Mouse (Mus musculus): ENCODE data around the gene Ipcef1. TPM values are rescaled to one million over a fixed set of nuclear protein-coding genes. Genes with fewer than 3 reads are reported as not detected.

Ipcef1 gene
- polyA plus RNA-seq, 1 experiment from 2014 or later: 0.51 TPM

DNA sequence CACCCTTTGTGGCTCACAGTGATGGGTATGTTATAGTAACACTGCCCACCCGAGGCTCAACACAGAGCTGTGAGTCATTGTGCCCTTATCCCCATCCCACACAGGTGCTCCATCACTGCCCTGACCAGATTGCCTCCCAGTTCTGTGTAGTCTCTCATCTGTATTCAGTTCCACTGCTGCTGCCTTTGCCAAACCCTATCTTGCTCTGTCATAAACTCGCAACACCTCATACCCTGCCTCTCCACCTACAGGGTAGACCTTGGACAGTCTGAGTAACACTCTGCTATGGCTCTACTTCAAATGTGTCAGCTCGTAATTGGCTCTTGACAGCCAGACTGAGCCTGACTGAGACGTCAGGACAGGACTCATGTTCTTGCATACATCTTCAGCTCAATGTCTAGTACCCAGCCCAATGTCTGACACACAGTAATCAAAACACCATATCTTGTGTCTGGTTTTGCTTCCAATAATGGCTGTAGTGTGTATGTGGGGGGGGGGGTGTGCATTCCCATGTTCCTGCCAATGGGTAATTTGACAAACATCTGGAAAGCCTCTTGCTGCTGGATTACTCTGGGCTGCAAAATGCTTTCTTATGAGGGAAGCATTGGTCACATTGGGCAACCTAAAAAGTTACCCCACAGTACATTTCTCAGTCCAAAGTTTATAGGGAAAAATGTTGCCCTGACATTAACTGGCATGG lies 64.7 kb downstream of the Ipcef1 start:
- Histone ChIP-seq H3K27me3 (replicated peaks) (no peaks in the 10 kb centered on the region), H3K27ac (no peak overlapping the region), H3K4me2 (no peak overlapping the region), H3K36me3 (no peaks in the 10 kb centered on the region), H3K9me3 (no peaks in the 10 kb centered on the region), H3K4me1 (no peaks in the 10 kb centered on the region), H3K4me3 (replicated peaks) (no peak overlapping the region), H3K9ac (no peak overlapping the region)
- ATAC-seq (ENCODE audit: insufficient read depth, low FRiP score, low read depth): no peak
- 57% methylated on average over 4 of the region's 4 CpGs for WGBS

DNA sequence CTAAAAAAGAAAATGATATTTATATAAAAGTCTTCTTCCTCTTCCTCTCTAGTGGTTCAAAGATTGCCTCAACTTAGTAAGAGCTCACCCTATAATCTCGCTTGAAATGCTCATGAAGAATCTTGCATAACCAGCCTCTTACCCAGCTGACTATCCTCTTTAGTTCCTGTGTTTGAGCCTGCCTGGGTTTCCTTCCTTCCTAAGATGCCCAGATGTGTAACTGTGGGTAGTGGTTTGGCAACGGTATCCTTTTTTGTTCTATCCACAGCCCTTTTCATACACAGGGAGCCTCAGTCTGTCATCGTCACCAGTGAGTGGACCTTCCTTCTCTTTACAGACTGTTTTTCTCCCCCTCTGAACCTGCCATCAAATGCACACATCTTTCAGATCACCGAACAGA lies 66.0 kb downstream of the Ipcef1 start:
- H3K27me3 ChIP-seq (replicated peaks): no peaks in the 10 kb centered on the region
- no peaks in the 10 kb centered on the region for H3K9me3 ChIP-seq
- ATAC-seq (ENCODE audit: insufficient read depth, low FRiP score, low read depth): no peak
- 79% methylated on average over 4 of the region's 4 CpGs for WGBS
- H3K4me2 ChIP-seq: no peak overlapping the region
- no peak overlapping the region for H3K27ac ChIP-seq
- H3K4me1 ChIP-seq: no peaks in the 10 kb centered on the region
- H3K9ac ChIP-seq: no peak overlapping the region
- no peaks in the 10 kb centered on the region for H3K36me3 ChIP-seq
- no peak overlapping the region for H3K4me3 ChIP-seq (replicated peaks)

DNA sequence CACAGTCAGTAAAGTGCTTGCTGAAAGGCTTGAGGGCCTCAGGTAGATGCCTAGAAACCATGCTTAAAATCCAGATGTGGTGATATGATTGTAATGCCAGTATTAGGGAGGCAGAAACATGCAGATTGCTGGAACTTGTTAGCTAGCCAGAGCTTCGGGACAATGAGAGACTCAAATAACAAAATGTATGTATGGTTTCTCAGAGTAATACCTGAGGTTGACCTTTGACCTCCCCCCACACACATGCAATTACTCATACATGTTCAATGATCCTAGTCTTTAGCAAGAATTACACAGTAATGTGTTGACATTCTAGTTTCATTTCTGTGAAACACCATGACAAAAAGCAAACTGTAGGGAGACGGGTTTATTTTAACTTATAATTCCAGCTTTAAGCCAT lies 68.8 kb downstream of the Ipcef1 start:
- H3K4me3 ChIP-seq (replicated peaks): no peak overlapping the region
- no peaks in the 10 kb centered on the region for H3K9me3 ChIP-seq
- WGBS: 79% methylated on average over 2 of the region's 2 CpGs
- no peak overlapping the region for H3K9ac ChIP-seq
- H3K27me3 ChIP-seq (replicated peaks): no peaks in the 10 kb centered on the region
- no peak for ATAC-seq (ENCODE audit: insufficient read depth, low FRiP score, low read depth)
- no peaks in the 10 kb centered on the region for H3K36me3 ChIP-seq
- no peak overlapping the region for H3K27ac ChIP-seq
- H3K4me2 ChIP-seq: no peak overlapping the region
- H3K4me1 ChIP-seq: no peaks in the 10 kb centered on the region

- no peaks in the 10 kb centered on the region for H3K36me3 ChIP-seq
- H3K27ac ChIP-seq: no peak overlapping the region
- H3K4me1 ChIP-seq: no peaks in the 10 kb centered on the region
- WGBS: 68% methylated on average over 2 of the region's 2 CpGs
- no peak overlapping the region for H3K4me2 ChIP-seq
- ATAC-seq (ENCODE audit: insufficient read depth, low FRiP score, low read depth): no peak
- H3K9ac ChIP-seq: no peak overlapping the region
- H3K9me3 ChIP-seq: no peaks in the 10 kb centered on the region
- no peak overlapping the region for H3K4me3 ChIP-seq (replicated peaks)
- no peaks in the 10 kb centered on the region for H3K27me3 ChIP-seq (replicated peaks)
Measured at GRCm38 (mm10) chr10:6982751-6983151, 69.5 kb downstream of the Ipcef1 start.

GRCm38 (mm10) chr10:6980236-6980635 lies 72.0 kb downstream of the Ipcef1 start:
- H3K4me1 ChIP-seq: no peaks in the 10 kb centered on the region
- peak overlapping the region; percentile 39; the same call in 1 of the 2 replicates for H3K4me2 ChIP-seq
- no peaks in the 10 kb centered on the region for H3K27me3 ChIP-seq (replicated peaks)
- no peak overlapping the region for H3K27ac ChIP-seq
- H3K9ac ChIP-seq: no peak overlapping the region
- 17% methylated on average over 6 of the region's 6 CpGs for WGBS
- H3K9me3 ChIP-seq: no peaks in the 10 kb centered on the region
- no peak for ATAC-seq (ENCODE audit: insufficient read depth, low FRiP score, low read depth)
- no peak overlapping the region; the same call in 1 of the 2 replicates for H3K4me3 ChIP-seq (replicated peaks)
- H3K36me3 ChIP-seq: no peaks in the 10 kb centered on the region

GRCm38 (mm10) chr10:6979789-6980188 lies 72.5 kb downstream of the Ipcef1 start:
- no peak overlapping the region; the same call in 1 of the 2 replicates for H3K4me3 ChIP-seq (replicated peaks)
- H3K9ac ChIP-seq: no peak overlapping the region

GRCm38 (mm10) chr10:6979216-6979615 lies 73.1 kb downstream of the Ipcef1 start:
- ATAC-seq (ENCODE audit: insufficient read depth, low FRiP score, low read depth): no peak
- Histone ChIP-seq H3K4me1 (no peaks in the 10 kb centered on the region), H3K9ac (no peak overlapping the region), H3K4me2 (no peak overlapping the region), H3K9me3 (no peaks in the 10 kb centered on the region), H3K4me3 (replicated peaks) (no peak overlapping the region), H3K36me3 (no peaks in the 10 kb centered on the region), H3K27me3 (replicated peaks) (no peaks in the 10 kb centered on the region), H3K27ac (no peak overlapping the region)
- WGBS: 78% methylated on average over 7 of the region's 7 CpGs

More at GRCm38 (mm10) chr10:6979789-6980188, 72.5 kb downstream of the Ipcef1 start:
- Histone ChIP-seq H3K27me3 (replicated peaks) (no peaks in the 10 kb centered on the region), H3K4me2 (peak overlapping the region; percentile 39; the same call in 1 of the 2 replicates), H3K4me1 (no peaks in the 10 kb centered on the region), H3K9me3 (no peaks in the 10 kb centered on the region), H3K27ac (no peak overlapping the region), H3K36me3 (no peaks in the 10 kb centered on the region)
- no peak for ATAC-seq (ENCODE audit: insufficient read depth, low FRiP score, low read depth)
- 40% methylated on average over 8 of the region's 8 CpGs for WGBS

- Histone ChIP-seq H3K27ac (no peak overlapping the region), H3K4me3 (replicated peaks) (no peak overlapping the region), H3K36me3 (no peaks in the 10 kb centered on the region), H3K4me2 (no peak overlapping the region), H3K4me1 (no peaks in the 10 kb centered on the region), H3K9ac (no peak overlapping the region), H3K27me3 (replicated peaks) (no peaks in the 10 kb centered on the region), H3K9me3 (no peaks in the 10 kb centered on the region)
- ATAC-seq (ENCODE audit: insufficient read depth, low FRiP score, low read depth): no peak
- 93% methylated on average over 1 of the region's 1 CpGs for WGBS
Measured at GRCm38 (mm10) chr10:6978733-6979132, 73.5 kb downstream of the Ipcef1 start.

GRCm38 (mm10) chr10:6977843-6978242 lies 74.4 kb downstream of the Ipcef1 start:
- Histone ChIP-seq H3K9me3 (no peaks in the 10 kb centered on the region), H3K4me3 (replicated peaks) (no peak overlapping the region), H3K9ac (no peak overlapping the region), H3K27me3 (replicated peaks) (no peaks in the 10 kb centered on the region), H3K36me3 (no peaks in the 10 kb centered on the region), H3K4me1 (no peaks in the 10 kb centered on the region), H3K27ac (no peak overlapping the region), H3K4me2 (no peak overlapping the region)
- ATAC-seq (ENCODE audit: insufficient read depth, low FRiP score, low read depth): no peak
- WGBS: 72% methylated on average over 2 of the region's 2 CpGs

- Histone ChIP-seq H3K27me3 (replicated peaks) (no peaks in the 10 kb centered on the region), H3K36me3 (no peaks in the 10 kb centered on the region), H3K4me2 (no peak overlapping the region), H3K9me3 (no peaks in the 10 kb centered on the region), H3K27ac (no peak overlapping the region), H3K4me1 (no peaks in the 10 kb centered on the region), H3K4me3 (replicated peaks) (no peak overlapping the region), H3K9ac (no peak overlapping the region)
- no peak for ATAC-seq (ENCODE audit: insufficient read depth, low FRiP score, low read depth)
- WGBS: 44% methylated on average over 1 of the region's 1 CpGs
Measured at GRCm38 (mm10) chr10:6968334-6968733, 83.9 kb downstream of the Ipcef1 start.

GRCm38 (mm10) chr10:6967588-6968242 lies 84.6 kb downstream of the Ipcef1 start:
- no peak for ATAC-seq (ENCODE audit: insufficient read depth, low FRiP score, low read depth)

DNA sequence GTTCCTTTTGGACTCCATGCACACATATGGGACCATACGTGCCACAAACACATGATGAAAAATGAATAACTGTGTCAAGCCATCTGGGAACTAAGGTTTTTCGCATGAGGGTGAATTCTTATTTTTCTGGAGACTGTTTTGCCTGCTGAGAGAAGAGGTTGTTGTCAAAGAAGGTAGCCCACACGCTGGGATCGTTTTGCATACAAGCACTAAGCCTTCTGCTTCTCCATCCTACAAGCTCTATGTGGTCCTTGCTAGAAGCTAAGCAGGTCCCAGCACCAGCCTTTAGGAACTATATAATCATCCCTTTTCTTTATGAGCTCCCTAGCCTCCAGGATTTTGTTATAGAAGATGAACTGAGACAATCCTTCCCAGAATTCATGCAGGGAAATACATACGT lies 93.5 kb downstream of the Ipcef1 start:
- Histone ChIP-seq H3K27ac (no peak overlapping the region), H3K9me3 (no peaks in the 10 kb centered on the region), H3K4me2 (no peak overlapping the region), H3K27me3 (replicated peaks) (no peaks in the 10 kb centered on the region), H3K4me3 (replicated peaks) (no peak overlapping the region), H3K9ac (no peak overlapping the region), H3K4me1 (no peaks in the 10 kb centered on the region), H3K36me3 (no peaks in the 10 kb centered on the region)
- WGBS: 80% methylated on average over 5 of the region's 5 CpGs
- ATAC-seq (ENCODE audit: insufficient read depth, low FRiP score, low read depth): no peak

More at GRCm38 (mm10) chr10:6967588-6968242, 84.6 kb downstream of the Ipcef1 start:
- Histone ChIP-seq H3K9ac (no peak overlapping the region), H3K4me1 (no peaks in the 10 kb centered on the region), H3K4me3 (replicated peaks) (no peak overlapping the region), H3K27ac (no peak overlapping the region), H3K27me3 (replicated peaks) (no peaks in the 10 kb centered on the region), H3K9me3 (no peaks in the 10 kb centered on the region), H3K36me3 (no peaks in the 10 kb centered on the region), H3K4me2 (no peak overlapping the region)
- 78% methylated on average over 8 of the region's 8 CpGs for WGBS

Measured in stomach, embryonic 15.5 days (tissue).